Mouse (Mus musculus) ES-Bruce4 (cell line): Measurements from ENCODE around the gene Ankrd54.

ENCODE experiments used
- CTCF ChIP-seq: IDR thresholded peaks from one replicate; pipeline ENCODE4 v1.8.1; 2011; ENCODE audit warnings: low read depth, low read length
- EP300 ChIP-seq: IDR thresholded peaks from 2 replicates; pipeline ENCODE4 v1.6.1; 2011; ENCODE audit warnings: low read depth, low read length; ENCODE audit not compliant: insufficient read depth
- POLR2A ChIP-seq: IDR thresholded peaks from one replicate; pipeline ENCODE4 v1.8.1; 2011; ENCODE audit warnings: low read length; ENCODE audit not compliant: insufficient read depth

DNA sequence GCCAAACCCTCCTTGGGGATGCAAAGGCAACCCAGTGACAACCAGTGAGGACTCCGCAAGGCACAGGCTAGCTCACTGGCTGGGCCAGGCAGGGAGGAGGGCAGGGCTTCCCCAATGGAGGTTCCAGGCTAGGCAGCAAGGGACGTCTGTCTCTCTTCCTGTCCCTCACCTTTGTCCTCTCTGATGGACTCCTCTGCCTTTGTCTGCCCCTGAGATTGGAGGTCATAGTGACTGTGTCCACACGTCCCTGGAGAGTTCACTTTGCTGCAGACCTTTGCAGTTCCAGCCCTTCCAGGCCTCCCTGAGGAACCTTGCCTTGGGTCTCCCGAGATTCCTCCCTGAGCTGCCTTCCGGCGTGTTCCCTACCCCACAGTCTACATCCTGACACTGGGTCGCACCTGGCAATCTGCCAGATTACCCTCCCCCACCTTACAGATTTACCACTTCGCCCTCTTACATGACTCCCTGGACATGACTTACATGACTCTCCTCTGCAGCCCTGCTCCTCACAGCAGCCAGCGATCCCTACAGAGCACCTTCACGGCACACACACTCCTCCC lies 39.9 kb downstream of the Ankrd54 start:
- no peak for TF ChIP-seq POLR2A
- TF ChIP-seq CTCF = no peak
- TF ChIP-seq EP300 = no peak
